Mouse (Mus musculus) frontal cortex, postnatal 10 days (tissue): ENCODE measurements around the gene Rps18.

ENCODE experiments used
- DNase-seq, 2 experiments: peaks; one replicate each; pipeline ENCODE4 v3.0.0; 2022; ENCODE audit warnings: low spot score in 2 of 2, mixed read lengths in 1 of 2

The Rps18 gene

GRCm38 (mm10) chr17:33968489-33968888, 12.7 kb upstream of the Rps18 start:
- DNase-seq = peak in 1 of 2 experiments; percentile 65

- DNase-seq = no peak
Measured at GRCm38 (mm10) chr17:33965846-33966550, 10.2 kb upstream of the Rps18 start.

GRCm38 (mm10) chr17:33965082-33965845, 9.5 kb upstream of the Rps18 start:
- DNase-seq = no peak

- no peak for DNase-seq
Measured at GRCm38 (mm10) chr17:33962876-33963275, 7.1 kb upstream of the Rps18 start.

GRCm38 (mm10) chr17:33959948-33960347, 4.1 kb upstream of the Rps18 start:
- no peak for DNase-seq

- no peak for DNase-seq
Measured at GRCm38 (mm10) chr17:33959135-33959534, 3.3 kb upstream of the Rps18 start.

- DNase-seq = no peak
Measured at GRCm38 (mm10) chr17:33958451-33958850, 2.6 kb upstream of the Rps18 start.

- DNase-seq = no peak
Measured at GRCm38 (mm10) chr17:33957493-33957892, 1.7 kb upstream of the Rps18 start.

GRCm38 (mm10) chr17:33956336-33956735, 535 bp upstream of the Rps18 start:
- no peak for DNase-seq

- DNase-seq = no peak
Measured at GRCm38 (mm10) chr17:33954646-33955554, 901 bp downstream of the Rps18 start.

- no peak for DNase-seq
Measured at GRCm38 (mm10) chr17:33953961-33954565, 1.7 kb downstream of the Rps18 start.

GRCm38 (mm10) chr17:33953310-33953709, 2.5 kb downstream of the Rps18 start:
- no peak for DNase-seq

- DNase-seq = no peak
Measured at GRCm38 (mm10) chr17:33952879-33953278, 2.9 kb downstream of the Rps18 start.

- DNase-seq = peak in 1 of 2 experiments; percentile 5
Measured at GRCm38 (mm10) chr17:33952015-33952414, 3.8 kb downstream of the Rps18 start.

GRCm38 (mm10) chr17:33951021-33951946, 4.5 kb downstream of the Rps18 start, which contains the start of gene B3galt4:
Gene B3galt4, minus strand, starts transcription at chr17:33951488.
- peak in 1 of 2 experiments; percentile 75 for DNase-seq

- DNase-seq = no peak
Measured at GRCm38 (mm10) chr17:33950131-33950625, 5.6 kb downstream of the Rps18 start.

- no peak for DNase-seq
Measured at GRCm38 (mm10) chr17:33948905-33949537, 6.8 kb downstream of the Rps18 start.

- DNase-seq = no peak
Measured at GRCm38 (mm10) chr17:33948090-33948904, 7.5 kb downstream of the Rps18 start.
